Mouse (Mus musculus): ENCODE results near the gene Xirp1. TPM values are rescaled to one million over a fixed set of nuclear protein-coding genes. Genes with fewer than 3 reads are reported as not detected.

The Xirp1 gene
- polyA plus RNA-seq, 1 experiment: 0.67 TPM

DNA sequence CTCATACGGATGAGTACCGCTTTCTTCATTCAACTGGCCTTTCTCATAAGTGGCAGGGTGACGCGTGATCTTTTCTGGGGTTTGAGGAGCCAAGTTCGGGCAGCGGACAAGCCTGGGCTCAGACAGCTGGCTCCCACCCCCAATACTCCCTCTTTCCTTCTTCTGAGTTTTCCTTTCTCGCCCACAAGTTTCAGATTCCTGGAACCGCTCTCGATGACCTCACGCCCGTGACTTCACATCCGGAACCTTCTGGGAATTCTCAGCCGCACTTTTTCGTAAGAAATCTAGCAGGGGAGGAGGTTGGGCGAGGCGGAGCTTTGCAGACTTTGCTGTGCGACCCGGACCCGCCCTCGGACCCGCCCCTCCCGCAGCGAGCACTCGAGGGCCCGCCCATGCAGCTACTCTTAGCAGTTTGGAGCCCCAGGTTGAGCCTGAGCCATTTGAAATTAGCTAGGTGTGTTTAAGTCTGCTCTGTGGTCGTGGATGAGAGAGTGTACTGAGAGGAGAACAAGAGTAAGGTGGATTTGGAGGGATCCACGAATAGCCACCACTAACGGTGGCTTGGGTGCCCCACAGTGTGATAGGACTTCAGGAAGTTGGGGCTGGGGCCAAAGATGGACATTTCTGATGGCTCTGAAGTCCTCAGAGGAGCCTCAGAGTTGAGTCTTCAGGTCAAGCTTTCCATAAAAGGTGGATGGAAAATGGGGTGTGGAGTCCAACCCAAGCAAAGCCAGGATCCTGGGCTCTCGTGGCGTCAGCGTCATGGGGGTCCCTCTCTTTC lies 21.3 kb downstream of the Xirp1 start:
- Histone ChIP-seq H3K27me3 (ENCODE audit: control insufficient read depth, insufficient read depth, low read length) (no peaks in the 10 kb centered on the region), H3K4me3 (ENCODE audit: control insufficient read depth, low read depth, low read length) (peak overlapping the region; percentile 65), H3K36me3 (ENCODE audit: control insufficient read depth, insufficient read depth, low read length) (no peaks in the 10 kb centered on the region), H3K27ac (ENCODE audit: control insufficient read depth, insufficient read depth, low read depth, low read length) (peak overlapping the region; percentile 36), H3K4me1 (ENCODE audit: control insufficient read depth, insufficient read depth, low read length) (peaks cover 8% of the 10 kb centered on the region)
- TF ChIP-seq POLR2A (IDR thresholded peaks at IDR 0.05; ENCODE audit: control insufficient read depth, low read depth, low read length) (no peak), CTCF (IDR thresholded peaks at IDR 0.05; ENCODE audit: control insufficient read depth, insufficient read depth, insufficient replicate concordance, low read depth, low read length) (no peak)

DNA sequence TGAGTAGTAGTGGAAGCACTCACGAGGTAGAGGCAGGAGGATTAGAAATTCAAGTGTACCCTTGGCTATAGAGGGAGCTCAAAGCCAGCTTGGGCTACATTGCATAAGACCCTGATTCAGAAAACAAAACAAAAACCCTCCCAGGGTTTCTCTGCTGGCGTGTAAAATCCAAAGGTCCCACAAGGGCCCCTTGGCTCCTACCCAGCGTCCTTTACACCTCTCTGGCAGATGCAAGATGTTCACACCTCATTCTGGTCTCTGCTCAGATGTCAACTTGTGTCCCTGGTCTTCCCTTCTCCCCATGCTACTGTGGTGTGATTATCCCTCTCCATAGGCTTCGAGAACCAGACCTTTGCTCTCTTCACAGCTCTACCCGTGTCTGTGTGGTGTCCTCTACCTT lies 22.6 kb downstream of the Xirp1 start:
- TF ChIP-seq POLR2A (IDR thresholded peaks at IDR 0.05; ENCODE audit: control insufficient read depth, low read depth, low read length) (no peak), CTCF (IDR thresholded peaks at IDR 0.05; ENCODE audit: control insufficient read depth, insufficient read depth, insufficient replicate concordance, low read depth, low read length) (no peak)
- no peaks in the 10 kb centered on the region for H3K36me3 ChIP-seq (ENCODE audit: control insufficient read depth, insufficient read depth, low read length)
- peaks cover 8% of the 10 kb centered on the region for H3K4me1 ChIP-seq (ENCODE audit: control insufficient read depth, insufficient read depth, low read length)
- H3K27ac ChIP-seq (ENCODE audit: control insufficient read depth, insufficient read depth, low read depth, low read length): no peak overlapping the region
- no peak overlapping the region for H3K4me3 ChIP-seq (ENCODE audit: control insufficient read depth, low read depth, low read length)
- no peaks in the 10 kb centered on the region for H3K27me3 ChIP-seq (ENCODE audit: control insufficient read depth, insufficient read depth, low read length)

DNA sequence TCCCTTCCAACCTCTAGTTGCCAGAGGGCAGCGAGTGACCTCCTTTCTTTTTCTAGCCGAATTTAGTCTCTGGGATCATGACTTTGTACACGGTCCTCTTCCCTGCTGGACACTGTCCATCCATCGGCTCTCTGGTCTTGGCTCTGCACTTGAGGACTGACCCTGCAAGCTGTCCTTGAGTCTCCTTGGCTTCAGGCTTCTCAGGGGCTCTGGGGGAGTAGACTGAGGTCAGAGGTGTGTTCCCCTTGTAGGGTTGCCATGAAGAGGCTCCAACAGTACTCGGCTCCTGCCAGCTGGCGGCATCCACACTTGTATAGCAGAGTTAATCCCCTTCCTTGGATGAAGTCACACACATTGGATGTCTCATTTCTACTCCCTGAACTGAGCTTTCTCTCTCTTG lies 23.8 kb downstream of the Xirp1 start:
- no peak overlapping the region for H3K27ac ChIP-seq (ENCODE audit: control insufficient read depth, insufficient read depth, low read depth, low read length)
- no peak for TF ChIP-seq POLR2A (IDR thresholded peaks at IDR 0.05; ENCODE audit: control insufficient read depth, low read depth, low read length)
- TF ChIP-seq CTCF (IDR thresholded peaks at IDR 0.05; ENCODE audit: control insufficient read depth, insufficient read depth, insufficient replicate concordance, low read depth, low read length): no peak
- H3K36me3 ChIP-seq (ENCODE audit: control insufficient read depth, insufficient read depth, low read length): no peaks in the 10 kb centered on the region
- peaks cover 8% of the 10 kb centered on the region for H3K4me1 ChIP-seq (ENCODE audit: control insufficient read depth, insufficient read depth, low read length)
- no peak overlapping the region for H3K4me3 ChIP-seq (ENCODE audit: control insufficient read depth, low read depth, low read length)
- H3K27me3 ChIP-seq (ENCODE audit: control insufficient read depth, insufficient read depth, low read length): no peaks in the 10 kb centered on the region

DNA sequence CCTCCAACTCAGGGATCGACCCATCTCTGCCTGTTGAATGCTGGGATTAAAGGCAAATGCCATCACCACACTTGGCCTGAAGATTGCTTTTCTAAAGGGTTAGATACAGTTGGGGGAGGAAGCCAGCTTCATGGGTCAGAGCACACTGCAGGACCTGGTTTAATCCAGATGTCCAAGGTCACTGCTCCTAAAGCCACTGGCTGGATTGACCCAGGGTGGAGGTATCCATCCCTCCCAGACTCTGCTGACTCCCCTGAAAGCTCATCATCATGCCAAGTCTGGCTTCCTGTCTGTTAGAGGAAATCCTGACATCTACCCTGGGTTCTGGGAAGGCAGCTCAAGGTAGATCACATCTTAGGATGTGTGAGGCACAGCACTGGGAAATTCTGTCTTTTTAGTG lies 24.6 kb downstream of the Xirp1 start:
- H3K27ac ChIP-seq (ENCODE audit: control insufficient read depth, insufficient read depth, low read depth, low read length): no peak overlapping the region
- no peak for TF ChIP-seq POLR2A (IDR thresholded peaks at IDR 0.05; ENCODE audit: control insufficient read depth, low read depth, low read length)

GRCm38 (mm10) chr9:119996080-119996479 lies 27.3 kb downstream of the Xirp1 start:
- no peak overlapping the region for H3K27ac ChIP-seq (ENCODE audit: control insufficient read depth, insufficient read depth, low read depth, low read length)
- TF ChIP-seq CTCF (IDR thresholded peaks at IDR 0.05; ENCODE audit: control insufficient read depth, insufficient read depth, insufficient replicate concordance, low read depth, low read length) (no peak), POLR2A (IDR thresholded peaks at IDR 0.05; ENCODE audit: control insufficient read depth, low read depth, low read length) (no peak)

More for the DNA sequence above, 24.6 kb downstream of the Xirp1 start:
- H3K4me3 ChIP-seq (ENCODE audit: control insufficient read depth, low read depth, low read length): no peak overlapping the region
- H3K27me3 ChIP-seq (ENCODE audit: control insufficient read depth, insufficient read depth, low read length): no peaks in the 10 kb centered on the region
- H3K4me1 ChIP-seq (ENCODE audit: control insufficient read depth, insufficient read depth, low read length): peaks cover 8% of the 10 kb centered on the region
- no peaks in the 10 kb centered on the region for H3K36me3 ChIP-seq (ENCODE audit: control insufficient read depth, insufficient read depth, low read length)

DNA sequence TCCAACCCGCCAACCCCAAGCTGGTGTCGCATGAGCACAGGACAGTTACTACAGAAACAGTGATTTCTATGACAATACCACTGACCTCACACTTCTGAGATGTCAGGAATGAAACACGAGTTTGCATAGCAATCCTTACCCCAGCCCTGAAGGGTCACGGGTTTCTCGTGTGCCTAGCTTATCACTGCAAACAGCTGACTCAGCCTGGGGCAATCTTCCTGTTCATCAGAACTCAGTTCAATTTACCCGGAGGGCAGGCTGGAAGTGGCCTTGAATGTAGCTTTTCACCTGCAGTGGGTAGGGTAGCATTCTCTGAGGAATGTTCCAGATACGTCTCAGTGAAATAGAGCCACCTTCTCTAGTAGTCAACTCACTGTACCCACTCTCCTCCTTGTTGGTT lies 29.2 kb downstream of the Xirp1 start:
- Histone ChIP-seq H3K27me3 (ENCODE audit: control insufficient read depth, insufficient read depth, low read length) (no peaks in the 10 kb centered on the region), H3K27ac (ENCODE audit: control insufficient read depth, insufficient read depth, low read depth, low read length) (no peak overlapping the region), H3K4me1 (ENCODE audit: control insufficient read depth, insufficient read depth, low read length) (no peaks in the 10 kb centered on the region), H3K4me3 (ENCODE audit: control insufficient read depth, low read depth, low read length) (no peak overlapping the region), H3K36me3 (ENCODE audit: control insufficient read depth, insufficient read depth, low read length) (no peaks in the 10 kb centered on the region)
- TF ChIP-seq POLR2A (IDR thresholded peaks at IDR 0.05; ENCODE audit: control insufficient read depth, low read depth, low read length): no peak
- TF ChIP-seq CTCF (IDR thresholded peaks at IDR 0.05; ENCODE audit: control insufficient read depth, insufficient read depth, insufficient replicate concordance, low read depth, low read length): no peak

More at GRCm38 (mm10) chr9:119996080-119996479, 27.3 kb downstream of the Xirp1 start:
- Histone ChIP-seq H3K27me3 (ENCODE audit: control insufficient read depth, insufficient read depth, low read length) (no peaks in the 10 kb centered on the region), H3K4me1 (ENCODE audit: control insufficient read depth, insufficient read depth, low read length) (no peaks in the 10 kb centered on the region), H3K4me3 (ENCODE audit: control insufficient read depth, low read depth, low read length) (no peak overlapping the region), H3K36me3 (ENCODE audit: control insufficient read depth, insufficient read depth, low read length) (no peaks in the 10 kb centered on the region)

DNA sequence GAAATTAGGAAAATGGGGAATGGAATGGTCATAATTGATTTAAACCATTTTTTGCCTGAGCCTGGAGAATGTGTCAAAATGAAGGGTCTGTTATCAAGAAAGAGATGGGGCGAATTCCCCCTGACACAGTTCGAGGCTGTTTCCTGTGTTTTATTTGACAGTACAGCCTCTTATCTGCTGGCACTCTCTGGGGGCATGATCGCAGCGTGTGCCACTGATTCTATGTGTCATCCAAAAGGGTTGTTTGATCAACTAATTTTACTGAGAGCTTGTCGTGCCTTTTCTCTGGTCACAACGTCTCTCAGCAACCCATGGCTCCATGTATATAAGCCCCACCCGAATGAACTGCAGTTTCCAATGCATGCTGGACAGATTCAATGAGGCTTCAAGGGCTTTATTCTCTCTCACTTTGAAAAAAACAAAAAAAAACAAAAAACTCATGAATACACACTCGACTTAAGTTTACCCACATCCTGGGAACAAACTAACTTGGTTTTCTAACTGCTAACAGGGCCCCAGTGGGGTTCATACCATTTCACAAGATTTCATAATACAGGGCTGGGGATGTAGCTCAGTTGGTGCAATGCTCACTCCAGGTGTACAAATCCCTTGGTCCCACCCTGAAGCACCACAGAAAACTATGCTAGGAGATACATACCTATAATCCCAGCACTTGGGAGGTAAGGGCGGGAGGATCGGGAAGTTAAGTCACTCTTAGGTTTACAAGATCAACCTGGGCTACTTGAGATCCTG lies 30.1 kb downstream of the Xirp1 start:
- no peaks in the 10 kb centered on the region for H3K4me1 ChIP-seq (ENCODE audit: control insufficient read depth, insufficient read depth, low read length)
- TF ChIP-seq POLR2A (IDR thresholded peaks at IDR 0.05; ENCODE audit: control insufficient read depth, low read depth, low read length) (no peak), CTCF (IDR thresholded peaks at IDR 0.05; ENCODE audit: control insufficient read depth, insufficient read depth, insufficient replicate concordance, low read depth, low read length) (no peak)
- no peak overlapping the region for H3K4me3 ChIP-seq (ENCODE audit: control insufficient read depth, low read depth, low read length)

More for the DNA sequence above, 30.1 kb downstream of the Xirp1 start:
- no peaks in the 10 kb centered on the region for H3K36me3 ChIP-seq (ENCODE audit: control insufficient read depth, insufficient read depth, low read length)
- H3K27me3 ChIP-seq (ENCODE audit: control insufficient read depth, insufficient read depth, low read length): no peaks in the 10 kb centered on the region
- H3K27ac ChIP-seq (ENCODE audit: control insufficient read depth, insufficient read depth, low read depth, low read length): no peak overlapping the region

Measured in testis, adult 2 months (tissue).